Mouse (Mus musculus) ovary, postnatal 36 days (tissue): Measurements from ENCODE around the gene Pih1h3b.
A peak's percentile ranks its signal among the peaks of the same experiment; 100 is the strongest.

Experiments used
- DNase-seq: peaks from one replicate; pipeline ENCODE4 v3.0.0; 2022; ENCODE audit warnings: low spot score, mixed read lengths

Pih1h3b gene

DNA sequence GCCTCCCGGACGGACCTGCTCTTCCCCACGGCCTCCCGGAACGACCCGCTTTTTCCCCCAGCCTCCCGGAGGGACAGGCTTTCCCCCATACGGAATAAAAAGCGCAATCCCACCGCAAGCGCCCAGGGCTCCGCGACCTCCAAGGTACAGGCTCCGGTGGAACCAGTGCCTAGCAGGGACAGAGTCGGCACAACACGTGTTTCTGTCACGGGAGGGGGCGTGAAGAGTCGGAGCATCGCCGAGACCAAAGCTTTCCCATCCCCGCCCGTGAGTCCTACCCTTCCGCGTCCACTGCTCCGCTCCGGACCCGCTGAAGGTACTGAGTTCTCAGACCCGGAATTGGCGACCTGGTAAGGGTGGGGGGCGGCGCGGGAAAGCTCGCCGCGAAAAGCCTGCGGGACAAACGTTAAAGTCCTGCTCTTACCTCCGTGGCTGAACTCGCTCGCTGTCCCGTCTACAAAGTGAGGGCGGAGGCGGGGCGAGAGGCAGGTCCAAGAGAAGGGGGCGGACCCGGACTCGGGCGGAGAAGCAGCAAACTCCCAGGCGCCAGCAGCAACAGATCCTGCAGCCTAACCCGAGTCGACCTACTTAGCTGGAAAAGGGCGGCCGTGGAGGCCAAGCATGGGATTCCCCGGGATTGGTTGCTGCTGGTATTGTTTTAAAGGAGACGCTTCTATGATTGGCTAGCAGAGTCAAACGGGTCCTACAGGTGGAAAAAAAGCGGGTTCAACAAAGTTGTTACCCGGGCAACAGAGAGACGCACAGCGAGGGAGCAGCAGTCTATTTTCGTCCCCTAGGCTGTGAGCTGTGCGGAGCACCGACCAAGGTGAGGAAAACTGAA, at the start of gene Pih1h3b, which contains the start of gene Nup62cl:
TSS of gene Pih1h3b (plus strand) at position 745 of the 841 bp plus-strand sequence.
TSS of gene Nup62cl (minus strand) at position 578 of the 841 bp plus-strand sequence.
- peak; percentile 52 for DNase-seq

DNA sequence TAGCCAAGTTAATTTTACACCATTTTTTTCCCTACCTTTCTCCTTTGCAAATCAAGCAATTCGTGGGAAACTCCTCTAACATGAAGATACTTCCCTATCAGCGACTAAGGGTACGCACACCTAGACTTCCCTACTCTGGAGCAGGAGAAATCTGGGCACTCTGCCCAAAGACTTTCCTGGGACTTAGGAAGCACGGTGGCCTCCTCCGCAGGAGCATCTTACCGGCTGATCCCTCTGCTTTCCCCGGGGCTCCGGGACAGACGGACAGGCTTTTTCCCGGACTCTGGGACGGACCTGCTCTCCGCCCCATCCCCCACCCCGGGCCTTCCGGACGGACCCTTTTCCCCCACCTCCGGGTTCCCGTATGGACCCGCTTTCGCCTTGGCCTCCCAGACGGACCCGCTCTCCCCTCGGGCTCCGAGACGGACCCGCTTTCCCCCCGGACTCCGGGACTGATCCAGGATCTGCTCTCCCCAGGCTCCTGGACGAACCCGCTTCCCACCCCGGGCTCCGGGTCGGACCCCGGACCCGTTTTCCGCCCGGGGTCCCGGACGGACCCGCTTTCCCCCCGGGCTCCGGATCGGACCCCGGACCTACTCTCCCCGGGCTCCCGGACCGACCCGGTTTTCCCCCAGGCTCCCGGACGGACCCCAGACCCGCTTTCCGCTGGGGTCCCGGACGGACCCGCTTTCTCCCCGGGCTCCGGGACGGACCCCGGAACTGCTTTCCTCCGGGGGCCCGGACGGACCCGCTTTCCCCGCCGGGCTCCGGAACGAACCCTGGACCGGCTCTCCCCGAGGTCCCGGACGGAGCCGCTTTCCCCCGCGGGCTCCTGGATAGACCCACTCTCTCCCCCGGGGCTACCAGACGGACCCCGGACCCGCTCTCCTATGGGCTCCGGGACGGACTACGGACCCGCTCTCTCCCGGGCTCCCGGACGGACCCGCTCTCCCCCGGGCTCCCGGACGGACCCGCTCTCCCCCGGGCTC, 1.5 kb upstream of the Pih1h3b start:
- DNase-seq = peak; percentile 5

DNA sequence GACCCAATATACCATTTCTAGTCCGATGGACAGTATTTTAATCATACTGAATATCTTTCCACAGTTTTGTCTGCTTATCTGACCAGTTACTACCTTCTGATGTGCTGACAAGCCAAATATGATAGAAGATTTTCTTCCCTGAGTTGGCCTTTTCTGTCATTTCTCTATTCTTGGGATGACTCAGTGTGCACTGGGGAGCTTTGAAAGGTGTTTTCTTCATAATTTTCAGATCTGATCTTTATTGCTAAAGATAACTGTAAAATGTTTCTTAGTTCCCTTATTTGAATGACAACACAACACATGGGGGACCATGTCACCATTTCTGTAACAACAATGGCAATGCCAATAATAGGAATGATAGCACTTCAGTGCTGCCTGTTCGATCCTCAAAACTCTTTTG, 19.9 kb downstream of the Pih1h3b start:
- DNase-seq = no peak

DNA sequence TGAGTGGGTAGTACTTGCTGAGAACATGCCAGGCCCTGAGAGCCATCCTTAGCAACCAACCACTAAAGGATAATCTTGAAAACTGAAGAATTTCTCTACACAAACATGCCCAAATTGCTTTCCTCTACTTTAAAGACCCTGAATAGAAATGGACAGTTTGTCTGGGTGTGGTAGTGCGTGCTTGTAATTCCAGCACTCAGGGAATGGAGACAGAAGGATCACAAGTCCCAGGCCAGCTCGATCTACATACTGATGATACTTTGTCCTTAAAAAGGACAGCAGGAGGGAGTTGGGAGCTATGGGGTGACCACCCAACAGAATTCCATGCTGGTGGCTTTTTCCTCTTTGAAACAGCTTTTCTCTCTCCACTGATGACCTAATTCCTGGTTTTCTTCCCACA, 31.4 kb downstream of the Pih1h3b start:
- no peak for DNase-seq
